Mouse (Mus musculus) brain, adult 2 months (tissue): ENCODE data around the gene Fblim1.
A peak's percentile ranks its signal among the peaks of the same experiment; 100 is the strongest.

Experiments
- DNase-seq: peaks from one replicate; pipeline ENCODE4 v3.0.0; 2011; ENCODE audit warnings: low read depth, low spot score

Gene Fblim1

DNA sequence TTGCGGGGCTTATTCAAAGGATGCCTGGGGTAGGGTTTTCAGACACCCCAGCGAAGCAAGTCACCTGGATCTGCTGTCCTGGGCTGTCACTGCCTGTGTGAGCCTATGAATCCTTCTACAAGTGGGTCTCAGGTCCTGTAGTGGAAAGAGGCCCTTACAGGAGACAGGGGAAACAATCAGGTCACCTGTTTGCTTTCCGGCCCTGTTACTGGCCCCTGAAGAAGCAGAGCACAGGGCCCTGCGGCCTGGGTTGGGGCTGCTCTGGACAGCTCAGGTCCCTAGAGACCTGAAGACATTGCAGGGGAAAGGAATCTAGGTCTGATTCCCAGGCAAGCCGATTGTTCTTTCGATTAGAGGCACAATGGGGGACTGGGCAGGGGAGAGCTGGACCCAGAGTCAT, 5.5 kb downstream of the Fblim1 start:
- DNase-seq = no peak

DNA sequence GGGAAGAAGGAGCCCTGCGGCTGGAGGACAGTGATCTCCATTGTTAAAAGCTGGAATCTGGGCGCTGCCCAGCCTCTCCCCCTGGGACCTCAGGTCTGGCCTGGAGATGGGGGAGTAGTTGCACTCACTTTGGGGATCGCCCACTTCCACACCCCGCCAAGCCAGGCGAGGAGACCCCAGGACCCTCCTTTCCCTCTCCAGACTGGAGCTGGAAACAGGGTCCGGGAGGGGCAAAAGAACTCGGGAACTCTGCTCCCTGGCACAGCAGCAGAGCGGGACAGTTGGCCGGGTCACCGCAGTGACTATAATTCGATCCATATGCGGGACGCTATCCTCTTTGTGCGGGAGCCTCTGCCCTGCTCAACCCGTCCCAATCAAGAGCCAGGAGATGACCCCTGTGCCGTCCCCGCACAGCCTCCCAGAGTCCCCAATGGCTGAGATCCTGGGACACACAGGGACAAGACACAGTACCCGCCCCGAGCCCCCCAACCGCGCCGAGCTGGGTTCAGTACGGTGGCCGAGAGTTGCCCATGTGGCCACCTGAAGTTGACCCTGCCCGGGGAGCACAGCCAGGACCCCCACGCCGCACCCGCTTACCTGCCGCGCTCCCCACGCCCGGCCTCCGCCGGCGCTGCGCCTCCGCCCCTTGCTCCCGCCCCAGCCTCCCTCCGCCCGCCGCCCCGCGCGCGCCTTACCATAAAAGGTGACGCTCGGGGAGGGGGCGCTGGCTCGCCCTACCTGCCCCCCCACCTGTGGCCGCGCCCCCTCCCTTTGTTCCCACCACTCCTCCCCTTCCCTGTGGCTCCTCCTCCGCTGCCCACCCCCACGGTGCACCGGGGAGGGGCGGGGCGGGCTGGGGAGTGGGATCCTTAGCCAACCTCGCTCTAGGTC, 6.4 kb downstream of the Fblim1 start:
- DNase-seq = no peak

DNA sequence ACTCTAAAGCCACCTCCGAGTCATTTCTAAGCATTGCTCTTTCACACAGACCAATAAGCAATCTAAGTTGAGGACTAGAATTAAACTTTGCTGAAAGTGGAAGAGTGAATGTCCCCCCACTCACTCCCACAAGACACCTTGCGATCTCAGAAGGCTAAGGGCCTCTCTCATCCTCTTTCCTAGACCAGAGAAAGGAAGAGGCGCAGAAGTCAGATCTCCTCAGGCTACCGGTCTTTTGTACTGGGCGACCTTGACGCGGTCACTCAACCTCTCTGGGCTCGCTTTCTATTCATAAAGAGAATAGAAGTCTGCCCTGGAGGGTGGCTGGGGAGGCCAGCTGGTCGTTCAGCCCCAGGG, 7.0 kb downstream of the Fblim1 start:
- DNase-seq = no peak

DNA sequence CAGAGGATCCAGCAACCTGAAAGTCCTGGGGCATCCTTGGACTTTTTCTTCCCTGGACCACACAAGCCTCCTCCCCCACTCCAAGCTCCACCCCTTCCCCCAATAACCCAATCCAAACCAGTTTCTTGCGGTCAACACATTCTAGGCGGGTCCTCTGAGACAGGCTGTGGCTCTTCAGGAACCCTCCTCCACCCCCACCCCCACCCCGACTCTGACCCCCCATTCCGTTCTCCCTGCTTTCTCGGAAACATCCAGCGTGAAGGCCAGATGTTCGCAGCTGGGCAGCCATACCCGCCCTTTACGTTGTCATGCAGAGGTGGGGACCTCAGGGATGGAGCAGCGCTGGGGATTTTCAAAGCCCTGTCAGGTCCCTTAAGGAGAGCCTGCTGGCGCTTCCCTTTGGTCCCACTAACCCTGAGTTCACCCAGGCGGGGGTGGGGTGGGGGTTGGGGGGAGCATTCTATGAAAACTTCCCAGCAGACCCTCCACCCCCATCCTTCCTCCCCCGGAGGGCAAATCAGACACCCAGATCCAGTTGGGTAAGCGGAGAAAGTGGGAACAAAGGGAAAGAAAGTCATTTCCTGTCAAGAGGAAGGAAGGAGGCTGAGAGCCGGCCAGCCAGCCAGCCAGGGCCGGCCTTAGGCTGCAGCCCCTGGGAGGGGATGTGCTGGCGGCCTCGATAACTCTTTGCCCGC, 7.5 kb downstream of the Fblim1 start:
- no peak for DNase-seq

DNA sequence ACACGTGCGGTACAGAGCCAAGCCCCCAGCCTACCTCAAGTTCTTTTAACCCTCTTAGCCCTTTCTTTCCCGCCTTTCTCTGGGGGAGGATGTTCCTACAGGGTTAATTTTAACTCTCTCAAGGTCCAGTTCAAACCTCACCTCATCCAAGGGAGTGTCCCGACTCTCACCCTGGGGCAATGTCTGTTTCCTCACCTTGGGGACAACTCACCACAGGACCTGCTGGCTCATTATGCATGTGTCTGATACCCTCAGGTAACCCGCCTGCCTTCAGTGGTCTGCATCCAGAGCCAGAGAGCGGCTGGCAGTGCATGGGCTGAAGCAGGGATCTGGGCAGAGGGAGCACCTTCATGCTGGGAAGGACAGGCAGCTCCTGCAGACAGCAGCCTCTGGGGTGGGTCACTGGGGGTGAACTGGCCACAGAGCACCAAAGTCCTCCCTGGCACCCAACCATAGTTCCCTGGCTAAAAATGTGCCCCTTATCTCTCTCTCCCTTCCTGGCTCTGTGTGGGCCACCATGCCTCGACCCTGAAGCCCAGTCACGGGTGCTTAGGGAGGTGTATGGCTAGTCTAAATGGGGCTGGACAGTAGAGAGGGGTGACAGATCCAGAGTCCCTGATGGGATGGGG, 9.1 kb downstream of the Fblim1 start:
- DNase-seq = no peak

DNA sequence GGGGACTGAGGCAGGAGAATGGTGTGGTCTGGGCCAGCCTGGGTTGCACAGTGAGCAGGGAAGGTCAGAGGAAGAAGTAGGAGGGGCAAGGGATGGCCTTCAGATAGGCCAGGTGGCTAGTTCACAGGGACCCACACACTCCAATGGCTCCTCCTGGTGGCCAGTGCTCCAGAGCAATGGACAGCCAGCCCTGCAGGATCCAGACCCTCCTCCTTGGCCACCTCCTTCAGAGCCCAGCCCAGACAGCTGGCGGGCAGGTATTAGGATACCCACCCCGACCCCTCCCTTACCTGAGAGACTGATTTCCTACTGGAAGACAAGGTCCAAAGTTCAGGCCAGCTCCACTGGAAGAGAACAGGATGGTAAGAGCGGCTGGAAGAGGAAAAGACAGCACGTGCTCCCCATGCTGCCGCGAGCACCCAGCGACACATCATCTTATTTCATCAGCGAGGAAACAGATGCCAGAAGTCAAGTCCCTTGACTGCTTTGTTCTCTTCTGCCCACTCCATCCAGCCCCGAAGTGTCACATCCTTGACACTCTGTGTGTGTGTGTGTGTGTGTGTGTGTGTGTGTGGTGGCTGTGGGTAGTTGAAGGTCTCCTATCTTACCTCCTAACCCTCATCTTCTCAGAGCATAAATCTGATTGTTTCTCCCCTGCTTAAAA, 10.2 kb downstream of the Fblim1 start:
- DNase-seq = no peak

DNA sequence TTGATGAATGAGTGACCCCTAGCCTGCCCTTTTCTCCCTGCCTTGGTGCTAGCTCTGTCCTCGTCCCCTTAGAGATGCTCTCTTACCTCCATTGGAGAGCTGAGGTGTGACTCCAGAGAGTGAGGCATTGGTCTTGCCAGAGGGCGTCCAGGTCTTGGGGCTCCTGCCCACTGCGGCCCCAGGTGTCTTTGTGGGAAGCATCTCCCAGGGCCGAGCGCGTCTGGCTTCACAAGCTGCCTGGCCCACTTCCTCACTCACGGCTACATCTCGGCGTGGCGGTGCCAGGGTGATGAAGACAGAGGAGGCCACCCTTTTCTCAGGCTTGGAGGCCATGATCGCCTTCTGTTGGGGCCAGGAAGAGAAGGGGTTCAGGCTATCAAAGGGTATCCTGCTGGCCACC, 10.8 kb downstream of the Fblim1 start:
- no peak for DNase-seq

DNA sequence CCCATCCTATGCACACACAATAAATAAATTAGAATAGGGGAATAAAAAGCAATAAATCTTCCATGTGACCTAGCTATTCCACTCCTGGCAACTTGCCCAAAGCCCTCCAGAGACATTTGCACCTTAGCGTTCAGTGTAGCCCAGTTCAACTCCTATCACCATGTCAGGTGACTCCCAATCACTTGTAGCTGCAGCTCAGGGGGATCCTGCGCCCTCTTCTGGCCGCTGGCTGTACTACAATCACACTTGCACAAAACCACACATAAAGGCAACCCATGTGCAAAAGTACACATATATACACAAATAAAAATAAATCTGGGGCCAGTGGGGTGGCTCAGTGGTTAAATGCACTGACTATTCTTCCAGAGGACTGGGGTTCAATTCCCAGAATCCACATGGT, 14.3 kb downstream of the Fblim1 start:
- DNase-seq = no peak

DNA sequence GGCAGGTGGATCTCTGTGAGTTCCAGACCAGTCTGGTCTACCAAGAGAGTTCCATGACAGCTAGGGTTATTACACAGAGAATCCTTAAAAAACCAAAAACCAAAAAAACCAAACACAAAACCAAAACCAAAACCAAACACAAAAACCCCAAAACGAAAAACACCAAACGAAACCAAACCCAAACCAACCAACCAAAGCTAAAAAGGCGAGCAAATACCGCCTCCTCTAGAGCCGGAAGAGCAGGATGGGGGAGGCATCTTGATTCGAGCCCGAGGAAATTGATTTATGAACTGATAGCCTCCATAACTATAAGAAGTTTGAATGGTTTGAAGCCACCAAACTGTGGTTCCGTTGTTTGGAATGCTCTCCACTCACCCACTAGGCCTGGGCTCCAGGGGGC, 22.0 kb downstream of the Fblim1 start:
- no peak for DNase-seq

DNA sequence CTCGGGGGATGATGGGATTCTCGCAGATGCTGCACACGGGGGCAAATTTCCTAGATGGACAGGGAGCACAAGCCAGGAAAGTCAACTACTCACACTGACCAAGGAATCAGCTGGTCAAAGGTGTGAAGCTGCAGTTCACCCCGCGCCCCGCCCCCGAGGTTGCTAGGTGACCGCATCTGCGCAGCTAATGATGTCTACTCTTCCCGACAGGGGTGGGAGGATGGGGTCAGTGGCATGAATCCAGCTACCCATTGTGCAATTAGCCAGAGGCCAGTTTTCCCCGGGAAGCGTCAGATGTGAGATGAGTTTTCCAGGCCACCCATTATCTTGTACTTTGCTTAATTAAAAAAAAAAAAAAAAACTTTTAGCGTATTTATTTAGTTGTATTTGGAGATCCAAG, 24.8 kb downstream of the Fblim1 start:
- no peak for DNase-seq

DNA sequence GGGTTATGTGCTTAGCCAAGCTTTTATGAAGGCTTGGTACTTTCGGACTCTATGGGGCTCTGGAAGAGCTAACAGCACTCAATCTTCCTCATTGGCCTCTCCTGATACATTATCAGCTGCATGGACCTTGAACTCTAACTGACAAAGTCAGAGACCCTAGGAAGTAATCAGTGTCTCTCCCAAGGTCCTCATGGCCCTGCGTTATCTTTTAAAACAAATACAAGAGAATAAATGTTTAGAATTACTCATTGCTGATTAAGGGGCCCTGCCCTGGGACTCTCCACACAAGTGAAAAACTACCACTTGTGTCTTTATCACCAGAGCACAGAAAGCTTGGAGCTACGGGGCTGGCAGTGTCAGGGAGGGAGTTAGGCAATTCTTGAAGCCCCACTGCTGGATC, 27.1 kb downstream of the Fblim1 start:
- no peak for DNase-seq

DNA sequence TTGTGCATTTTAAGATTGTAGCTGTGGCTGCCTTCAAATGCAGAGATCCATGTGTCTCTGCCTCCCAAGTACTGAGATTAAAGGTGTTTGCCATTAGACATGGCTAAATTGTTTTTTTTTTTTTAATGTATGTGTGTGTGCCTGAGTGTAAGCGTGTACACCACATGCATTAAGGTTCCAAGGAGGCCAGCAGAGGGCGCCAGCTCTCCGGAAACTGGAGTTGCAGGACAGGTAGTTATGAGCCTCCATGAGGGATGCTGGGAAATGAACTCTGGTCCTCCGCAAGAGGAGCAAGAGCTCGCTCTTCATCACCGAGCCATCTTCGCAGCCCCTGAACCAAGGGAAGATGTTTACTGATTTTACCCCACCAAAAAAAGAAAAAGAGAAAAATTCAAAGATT, 29.0 kb downstream of the Fblim1 start:
- DNase-seq = no peak

DNA sequence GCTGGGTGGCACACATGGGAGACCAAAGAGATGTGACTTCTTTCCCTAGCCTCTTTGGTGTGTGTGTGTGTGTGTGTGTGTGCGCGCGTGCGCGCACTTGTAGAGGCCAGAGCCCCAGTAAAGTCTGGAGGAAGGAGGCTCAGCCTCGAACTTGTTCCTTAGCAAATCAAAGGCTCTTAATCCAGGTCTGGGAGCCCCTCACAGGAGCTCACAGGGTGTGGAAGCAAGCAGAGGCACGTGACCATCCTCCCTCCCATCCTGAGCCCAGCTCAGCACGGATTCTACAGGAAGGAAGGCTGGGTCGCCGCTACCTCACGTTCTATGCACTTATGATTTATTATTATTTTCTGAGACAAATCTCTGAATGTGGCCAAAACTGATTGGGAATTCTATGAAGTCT, 29.5 kb downstream of the Fblim1 start:
- no peak for DNase-seq

DNA sequence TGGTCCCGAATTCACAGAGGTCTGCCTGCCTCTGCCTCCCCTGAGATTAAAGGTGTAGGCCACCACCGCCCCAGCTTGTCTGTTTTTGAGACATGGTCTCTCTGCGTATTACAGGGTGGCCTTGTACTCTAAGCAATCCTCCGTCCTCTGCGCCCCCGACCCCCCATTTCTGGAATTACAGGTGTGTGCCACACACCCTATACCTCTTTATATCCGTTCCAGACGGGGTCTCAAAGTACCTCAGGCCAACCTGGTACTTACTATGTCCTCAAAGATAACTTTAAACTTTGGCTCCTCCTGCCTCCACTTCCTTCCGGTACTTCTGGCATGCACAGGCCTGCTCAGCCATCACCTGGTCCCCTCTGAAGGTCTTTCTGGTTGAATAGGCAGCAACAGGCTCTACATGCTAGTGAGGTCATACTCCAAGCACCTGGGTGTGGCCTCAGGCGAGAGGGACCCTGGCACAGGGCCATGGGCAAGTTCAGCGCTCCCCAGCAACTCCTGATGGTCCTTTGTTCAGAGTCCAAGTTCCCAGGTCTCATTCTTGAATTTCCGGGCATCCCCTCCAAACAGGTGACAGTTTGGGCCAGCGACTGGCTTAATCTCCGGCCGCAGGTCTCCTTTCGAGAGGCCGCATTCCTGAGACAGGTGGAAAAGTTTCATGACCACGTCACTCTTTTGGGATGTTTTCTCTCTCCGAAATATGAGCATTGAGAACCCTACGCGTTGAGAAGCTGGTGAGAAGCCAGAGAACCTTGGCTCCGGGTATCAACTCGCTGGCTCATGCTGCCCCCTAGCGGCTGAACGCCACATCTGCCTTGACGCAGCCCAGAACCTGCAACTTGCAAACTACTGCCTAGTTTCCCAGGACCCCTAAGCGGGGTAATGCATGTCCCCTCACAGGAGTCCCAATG, 30.9 kb downstream of the Fblim1 start:
- DNase-seq = peak; percentile 87

DNA sequence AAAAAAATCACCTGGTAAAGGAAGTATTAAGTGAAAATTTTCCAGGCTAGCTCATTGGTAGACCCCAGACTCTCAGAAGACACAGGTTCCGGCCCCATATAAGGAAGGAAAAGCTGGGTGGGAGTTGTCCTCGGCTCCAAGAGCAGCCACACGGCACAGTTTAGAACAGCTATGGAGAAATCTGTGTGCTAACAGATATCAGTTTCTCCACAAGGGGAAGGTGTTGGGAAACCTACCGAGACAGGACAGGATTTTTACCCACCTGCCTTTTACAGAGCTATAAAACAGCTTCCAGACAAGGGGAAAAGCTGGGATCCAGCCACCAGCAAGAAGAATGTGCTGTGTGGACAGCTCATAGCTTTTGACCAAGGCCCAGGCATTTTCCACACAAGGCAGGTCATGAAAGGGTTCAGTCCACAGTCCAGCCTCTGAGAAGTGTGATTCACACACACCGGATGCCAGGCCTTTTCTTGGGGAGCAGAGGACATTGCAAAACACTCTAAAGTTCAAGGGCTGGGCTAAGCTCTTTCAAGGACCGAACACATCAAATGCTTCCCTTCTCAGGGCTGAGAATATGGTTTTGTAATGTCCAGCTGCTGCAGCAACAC, 32.4 kb downstream of the Fblim1 start:
- DNase-seq = no peak

DNA sequence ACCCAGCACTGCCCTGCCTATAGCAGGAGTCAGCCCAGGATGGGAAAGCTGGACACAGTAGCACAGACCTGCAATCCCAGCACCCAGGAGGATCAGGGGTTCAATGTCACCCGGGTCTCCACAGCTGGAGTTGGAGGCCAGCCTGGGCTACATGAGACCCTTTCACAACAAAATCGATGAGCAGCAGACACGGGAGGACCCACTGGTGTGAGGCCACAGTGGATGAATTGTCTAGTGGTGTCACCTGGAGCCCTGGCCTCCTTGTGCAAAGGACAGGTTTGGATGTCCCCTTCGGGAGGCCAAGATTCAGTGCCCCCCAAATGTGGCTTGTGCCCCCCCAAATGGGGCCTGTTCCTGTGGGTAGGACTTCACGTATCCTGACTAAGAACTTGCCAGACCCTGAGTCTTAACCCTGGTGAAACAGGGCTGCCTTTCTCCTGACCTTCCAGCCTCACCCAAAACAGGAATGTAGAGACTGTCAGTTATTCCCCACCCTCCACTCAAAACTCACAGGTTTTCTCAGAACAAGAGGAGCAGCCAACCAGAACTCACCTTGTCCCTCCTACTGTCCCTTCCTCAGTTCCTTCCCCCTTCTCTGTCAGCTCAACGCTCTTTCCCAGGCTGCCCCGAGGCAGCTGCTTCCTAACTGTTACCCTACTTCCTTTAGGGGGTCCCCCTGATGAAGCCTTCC, 33.1 kb downstream of the Fblim1 start:
- DNase-seq = no peak

DNA sequence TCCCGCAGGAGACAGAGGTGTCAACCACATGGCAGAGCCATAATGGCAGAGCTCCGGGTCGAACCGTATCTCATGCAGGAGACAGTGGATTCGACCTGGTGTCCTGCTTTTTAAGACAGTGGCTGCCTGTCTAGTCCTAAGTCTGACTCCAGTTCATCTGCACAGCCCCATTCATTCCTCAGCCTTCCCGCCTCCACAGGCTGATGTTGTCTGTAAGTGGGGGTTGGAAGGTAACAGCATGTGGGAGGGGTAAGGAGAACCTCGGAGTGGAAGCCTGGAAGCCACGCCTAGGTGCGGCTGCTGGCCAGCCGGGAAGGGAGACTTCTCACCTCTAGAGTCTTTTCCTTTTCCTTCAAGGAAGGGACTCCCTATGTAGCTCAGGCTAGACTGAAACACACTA, 34.0 kb downstream of the Fblim1 start:
- DNase-seq = no peak

DNA sequence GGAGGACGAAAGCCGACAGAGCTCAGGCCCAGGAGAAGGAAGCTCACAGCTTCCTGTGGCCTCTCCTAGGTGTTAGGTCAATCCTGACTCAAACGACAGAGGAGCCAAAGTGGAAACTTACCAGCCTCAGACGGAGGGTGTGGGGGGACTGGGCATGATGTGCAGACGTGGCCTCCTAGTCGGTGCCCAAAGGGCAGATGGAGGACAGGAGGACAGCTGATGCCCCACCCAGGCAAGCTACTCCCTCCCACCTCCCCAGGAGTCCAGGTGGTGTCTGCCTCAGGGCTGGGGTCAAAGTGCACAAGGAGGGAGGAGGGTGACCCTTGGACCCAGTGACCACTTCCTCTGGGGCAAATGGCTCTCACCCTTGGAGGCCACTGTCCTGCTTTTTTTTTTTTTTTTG, 34.6 kb downstream of the Fblim1 start:
- no peak for DNase-seq

DNA sequence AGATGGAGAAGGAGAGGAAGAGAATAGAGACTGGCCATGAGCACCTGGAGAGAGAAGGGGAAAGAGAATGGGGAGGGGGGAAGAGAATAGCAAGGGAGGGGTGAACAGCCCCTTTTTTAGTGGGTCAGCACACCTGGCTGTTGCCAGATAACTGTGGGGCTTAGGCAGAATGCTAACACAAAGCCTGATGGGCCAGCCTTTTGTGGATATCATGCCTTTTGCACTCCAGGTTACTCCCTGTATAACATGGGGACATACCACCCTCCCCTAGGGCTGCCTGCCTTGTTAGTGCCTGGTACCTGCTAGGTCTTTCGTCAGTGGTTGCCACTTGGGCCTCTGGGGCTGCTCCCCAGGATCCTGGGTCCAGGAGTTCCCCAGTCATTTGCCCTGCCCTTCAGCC, 35.1 kb downstream of the Fblim1 start:
- DNase-seq = no peak

DNA sequence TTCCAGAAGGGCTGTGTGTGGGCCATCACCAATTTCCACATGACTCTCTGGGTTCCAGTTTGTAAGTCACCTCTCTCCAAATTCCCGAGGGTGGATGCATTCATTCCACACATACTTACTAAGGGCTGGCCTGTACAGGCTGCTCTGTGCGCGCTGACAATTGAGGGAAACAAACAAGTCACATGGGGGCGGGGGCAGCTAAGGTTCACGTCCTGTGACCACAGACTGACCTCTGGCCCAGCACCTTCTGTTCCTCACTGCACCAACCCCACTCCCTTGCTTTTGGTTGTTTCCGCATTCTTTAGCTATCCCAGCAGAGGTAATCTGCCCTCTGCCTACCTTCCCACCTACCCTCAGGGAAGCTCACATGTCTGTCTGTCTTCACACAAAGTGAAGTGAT, 35.9 kb downstream of the Fblim1 start:
- no peak for DNase-seq
